Mouse (Mus musculus) heart, adult 8-10 months (tissue): ENCODE data around the gene Slc9a2. TPM values are rescaled to one million over a fixed set of nuclear protein-coding genes. Genes with fewer than 3 reads are reported as not detected.

Experiments used
- DNase-seq: peaks from one replicate; pipeline ENCODE4 v3.0.0; 2022; ENCODE audit warnings: low spot score
- total RNA-seq, 4 experiments: library from RNA; stranded (reverse); gene quantifications; 2 replicates each; pipeline ENCODE4 v1.2.4; 2022

Slc9a2 gene
- total RNA-seq, 4 experiments from 2014 or later: 2.5 to 2.9 (median 2.6) TPM

DNA sequence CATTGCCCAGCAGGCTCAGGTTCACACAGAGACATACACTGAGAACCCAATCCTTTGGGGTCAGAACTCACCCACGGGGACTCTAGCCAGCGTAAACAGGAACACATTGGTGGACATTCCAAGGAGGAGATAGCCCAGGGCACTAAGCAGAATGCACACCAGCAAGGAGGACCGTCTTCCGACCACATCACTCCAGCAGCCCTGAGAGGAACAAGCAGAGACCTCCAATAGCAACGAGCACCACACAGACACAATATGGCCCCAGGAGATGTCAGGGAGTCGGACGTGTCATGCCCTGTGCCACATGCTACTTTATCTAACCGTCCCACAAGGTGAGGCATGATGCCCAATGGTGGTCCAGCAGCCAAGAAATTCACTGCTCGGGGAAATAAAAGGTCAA lies 103.9 kb downstream of the Slc9a2 start:
- no peak for DNase-seq

GRCm38 (mm10) chr1:40785876-40786445 lies 105.6 kb downstream of the Slc9a2 start:
- no peak for DNase-seq

DNA sequence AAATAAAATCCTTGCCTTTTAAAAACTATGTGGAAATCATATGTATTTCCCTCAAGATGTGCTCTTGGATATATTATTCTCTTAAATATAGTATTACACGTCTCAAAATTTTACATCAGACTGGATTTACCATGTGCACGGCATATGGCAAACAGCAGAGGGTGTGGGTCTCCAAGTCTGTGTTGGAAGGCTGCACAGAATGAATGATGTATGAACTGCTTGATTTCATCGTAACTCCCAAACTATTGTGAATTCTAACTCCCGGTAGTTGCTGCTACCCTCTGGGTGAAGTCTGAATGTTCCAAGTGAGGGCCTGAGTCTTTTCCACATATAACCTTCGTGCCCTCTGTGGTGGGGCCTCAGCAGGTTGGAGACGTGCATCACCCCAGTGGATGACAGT lies 108.6 kb downstream of the Slc9a2 start:
- no peak for DNase-seq

DNA sequence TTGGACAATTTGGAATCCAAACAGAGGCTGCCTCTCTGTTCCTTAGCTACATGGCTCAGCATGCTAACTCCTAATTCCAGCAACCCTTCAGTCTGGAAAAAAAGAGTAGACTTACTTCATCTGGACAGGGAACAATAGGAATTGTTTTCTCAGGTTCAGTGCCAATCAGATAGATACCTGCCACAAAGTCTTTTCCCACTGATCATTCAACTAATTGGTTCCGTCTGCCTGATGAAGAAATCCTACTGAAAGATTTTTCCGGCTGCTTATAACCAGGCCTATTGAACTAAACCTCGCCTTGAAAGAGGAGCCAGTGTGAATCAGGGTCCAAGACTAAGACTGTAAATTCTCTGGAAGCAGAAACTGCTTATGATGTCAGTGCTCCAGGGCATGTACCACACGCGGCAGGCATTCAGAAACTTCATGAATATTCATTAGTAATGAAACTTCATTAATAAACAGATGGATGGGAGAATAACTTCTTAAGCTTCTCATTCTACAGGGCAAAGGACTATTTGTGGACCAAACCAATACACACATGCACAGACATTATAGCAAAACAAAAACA lies 109.4 kb downstream of the Slc9a2 start:
- DNase-seq: peak; percentile 13

GRCm38 (mm10) chr1:40790324-40791141 lies 110.2 kb downstream of the Slc9a2 start, which contains the start of gene Mfsd9:
Mfsd9 (minus strand) TSS chr1:40790687.
- peak; percentile 87 for DNase-seq

- DNase-seq: no peak
Measured at GRCm38 (mm10) chr1:40795508-40795907, 115.1 kb downstream of the Slc9a2 start.

GRCm38 (mm10) chr1:40797348-40797747 lies 117.0 kb downstream of the Slc9a2 start:
- peak; percentile 63 for DNase-seq

DNA sequence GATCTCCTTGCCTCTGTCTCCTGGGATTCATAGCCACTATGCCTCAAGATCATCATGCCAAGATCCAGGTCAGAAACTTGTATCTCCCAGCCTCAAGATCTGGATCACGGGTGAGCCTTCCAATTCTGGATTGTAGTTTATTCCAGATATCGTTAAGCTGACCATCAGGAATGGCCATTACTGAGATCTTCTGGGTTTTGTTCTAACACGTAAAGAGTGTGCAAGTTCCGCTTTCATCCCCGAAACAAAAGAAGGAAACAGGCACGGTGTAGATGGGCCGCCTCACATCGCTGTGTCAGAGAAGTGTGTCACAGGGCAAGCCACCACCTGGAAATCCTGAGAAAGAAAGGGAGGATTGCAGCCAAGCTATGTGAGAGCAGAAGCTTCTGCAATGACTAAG lies 118.7 kb downstream of the Slc9a2 start:
- DNase-seq: peak; percentile 26

DNA sequence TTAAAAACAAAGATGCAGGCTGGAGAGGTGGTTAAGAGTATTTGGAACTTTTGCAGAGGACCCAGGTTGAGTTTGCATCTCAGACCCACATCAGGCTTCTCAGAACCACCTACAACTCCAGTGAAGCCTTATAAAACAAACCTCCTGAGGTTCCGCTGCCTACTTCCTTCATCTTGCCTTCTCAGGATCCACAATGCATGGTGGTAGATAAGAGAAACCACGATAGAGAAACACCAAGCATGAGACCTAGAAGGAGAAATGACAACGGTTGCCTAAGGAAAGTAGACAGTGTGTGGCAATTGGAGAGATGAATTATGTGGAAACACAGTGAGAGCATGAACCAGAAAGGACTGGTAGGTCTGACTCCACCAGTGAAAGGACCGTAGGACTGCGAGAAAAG lies 120.5 kb downstream of the Slc9a2 start:
- DNase-seq: no peak

GRCm38 (mm10) chr1:40802759-40803158 lies 122.4 kb downstream of the Slc9a2 start:
- no peak for DNase-seq

- DNase-seq: no peak
Measured at GRCm38 (mm10) chr1:40804118-40804517, 123.7 kb downstream of the Slc9a2 start.

DNA sequence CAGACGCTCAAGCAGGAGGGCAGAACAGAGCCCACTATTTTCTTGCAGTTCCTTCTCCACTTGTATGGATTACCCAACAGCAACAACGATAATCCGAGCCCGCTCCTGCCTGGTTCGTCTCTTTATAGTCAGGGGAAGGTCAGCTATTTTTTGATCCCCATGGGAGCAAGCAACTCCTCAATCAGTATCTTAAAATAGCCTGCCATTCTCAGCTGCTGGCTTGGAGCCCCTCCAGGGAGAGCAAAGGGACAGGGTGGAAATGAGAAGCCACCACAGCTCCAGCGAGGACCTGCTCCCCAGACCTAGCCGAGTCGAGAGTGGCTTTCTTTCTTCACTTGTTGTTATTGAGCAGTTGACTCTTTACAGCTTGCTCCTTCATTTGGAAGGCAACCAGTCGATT lies 125.0 kb downstream of the Slc9a2 start, which contains the start of gene Tmem182:
Gene Tmem182, plus strand, starts transcription at position 251 of the 400 bp plus-strand sequence.
- peak; percentile 89 for DNase-seq

DNA sequence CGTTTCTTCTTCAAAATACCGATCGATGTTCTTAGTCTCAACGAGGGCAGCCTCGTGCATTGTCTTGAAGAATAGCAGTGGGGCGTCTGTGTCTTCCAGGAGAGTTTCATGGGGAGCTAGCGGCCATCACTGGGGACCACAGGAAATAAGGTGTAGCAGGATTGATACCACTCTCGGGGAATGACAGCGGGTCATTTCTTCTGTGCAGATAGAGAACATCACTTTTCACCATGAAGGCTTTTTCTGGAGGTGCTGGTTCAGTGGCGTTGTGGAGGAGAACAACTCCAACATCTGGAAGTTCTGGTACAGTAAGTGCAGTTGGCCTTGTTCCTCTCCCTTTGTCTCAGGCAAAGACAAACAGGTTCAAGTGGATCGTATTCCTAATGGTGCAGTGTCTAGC lies 125.5 kb downstream of the Slc9a2 start:
- no peak for DNase-seq

DNA sequence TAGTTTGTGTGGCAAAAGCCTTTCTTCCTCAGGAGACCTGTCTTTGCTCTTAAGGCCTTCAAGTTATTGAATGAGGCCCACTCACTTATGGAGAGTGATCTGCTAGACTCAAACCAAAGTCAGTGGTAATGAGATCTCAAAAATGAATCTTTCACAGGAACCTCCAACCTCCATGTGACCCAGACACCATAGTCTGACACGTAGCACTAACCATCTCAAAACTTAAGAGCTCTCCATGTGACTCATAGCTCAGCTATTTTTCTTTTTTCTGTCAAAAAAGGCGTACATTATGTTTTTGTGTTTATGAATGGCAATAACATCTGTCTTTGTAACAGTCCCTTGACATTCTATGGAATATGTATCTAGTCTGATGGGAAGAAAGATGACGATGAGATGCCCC lies 128.3 kb downstream of the Slc9a2 start:
- no peak for DNase-seq

GRCm38 (mm10) chr1:40815071-40815845 lies 134.9 kb downstream of the Slc9a2 start:
- DNase-seq: peak; percentile 52

Other genes starting within 250 kb of the Slc9a2 start
- gene Il18r1, start 215.0 kb upstream of the Slc9a2 start, total RNA-seq: 1 to 10 TPM in 1 of 4 experiments, under 1 TPM in 3; 0.19 to 1.9 (median 0.39) TPM
- under 1 TPM in 1 of 4 experiments, not detected in 3; 0.20 TPM for gene Il18rap, start 165.2 kb upstream of the Slc9a2 start, total RNA-seq
- gene Slc9a4, start 100.5 kb upstream of the Slc9a2 start, total RNA-seq: under 1 TPM; 0.06 to 0.54 (median 0.17) TPM
- gene Mfsd9, start 110.1 kb downstream of the Slc9a2 start, total RNA-seq: 1 to 10 TPM in 1 of 4 experiments, under 1 TPM in 3; 0.49 to 1.3 (median 0.64) TPM
- gene Tmem182, start 125.0 kb downstream of the Slc9a2 start, total RNA-seq: 100 to 1,000 TPM; 171 to 176 (median 173) TPM